Mouse (Mus musculus): ENCODE results near the gene Mgrn1.

Gene Mgrn1

GRCm38 (mm10) chr16:4979755-4980380 is 93.8 kb downstream of the Mgrn1 start:
- DNase-seq (ENCODE audit: low spot score in 2 of 2): peak; percentile 27 to 51

- no peak for DNase-seq (ENCODE audit: low spot score in 2 of 2)
These were observed 98.7 kb downstream of the Mgrn1 start for GRCm38 (mm10) chr16:4984717-4985116.

Data from spleen, postnatal 10 days (tissue).